Mouse (Mus musculus): ENCODE measurements around the gene Cblb. TPM values are rescaled to one million over a fixed set of nuclear protein-coding genes. Genes with fewer than 3 reads are reported as not detected.

Cblb gene
- polyA plus RNA-seq (2017; shearing (Covaris generic)) = 154 TPM

DNA sequence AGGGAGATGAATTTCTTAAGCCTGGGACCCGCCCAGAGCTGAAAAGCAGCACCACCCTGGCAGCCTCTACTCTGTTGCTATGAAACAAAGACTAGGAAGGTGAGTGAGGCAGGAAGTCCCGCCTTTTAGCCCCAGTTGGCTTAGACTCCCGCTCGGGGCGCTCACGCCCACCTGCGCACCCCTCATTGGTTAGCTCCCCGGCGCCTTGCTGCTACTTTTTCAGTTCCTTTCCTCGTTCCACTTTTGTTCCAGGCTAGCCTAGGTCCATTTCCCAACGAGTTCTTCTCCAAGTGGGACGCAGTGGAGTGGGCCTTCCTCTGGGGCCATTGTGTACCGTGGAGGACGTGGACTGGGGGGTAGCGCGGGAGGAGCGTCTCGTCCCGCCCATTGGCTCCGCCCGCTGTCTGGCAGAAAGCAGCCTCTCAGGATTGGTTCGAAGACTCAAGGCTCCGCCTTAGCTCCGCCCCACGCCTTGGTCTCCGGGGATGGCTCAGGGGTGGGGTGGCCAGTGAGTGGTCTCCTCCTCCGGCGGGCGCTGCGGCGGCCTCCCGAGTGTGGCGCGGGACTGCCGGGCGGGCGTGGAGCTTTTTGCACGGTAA, at the start of gene Cblb:
TSS of gene Cblb (plus strand) at position 135 of the 599 bp plus-strand sequence.

